Mouse (Mus musculus): ENCODE data around the gene Samd4b. TPM values are rescaled to one million over a fixed set of nuclear protein-coding genes. Genes with fewer than 3 reads are reported as not detected.
A peak's percentile ranks its signal among the peaks of the same experiment; 100 is the strongest.

The Samd4b gene
- total and polyA plus RNA-seq, 2 experiments from 2014 or later: 19.7 to 60.5 TPM

DNA sequence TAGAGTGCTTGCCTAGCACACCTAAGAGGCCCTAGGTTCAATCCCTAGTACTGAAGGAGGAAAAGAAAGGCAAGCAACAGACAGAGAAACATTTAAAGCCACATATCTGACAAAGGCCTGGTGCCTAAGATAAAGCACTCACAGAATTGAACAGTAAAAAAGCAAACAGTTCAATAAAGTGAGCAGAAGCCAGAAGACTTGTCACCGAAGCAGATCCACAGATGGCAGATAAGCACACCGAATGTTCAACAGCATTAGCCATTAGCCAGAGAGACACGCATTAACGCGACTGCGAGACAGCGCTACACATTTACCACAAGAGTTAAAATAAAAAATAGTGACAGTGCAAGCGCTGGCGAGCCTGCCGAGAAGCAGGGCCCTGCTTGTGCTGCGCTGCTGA lies 15.1 kb downstream of the Samd4b start:
- whole genome bisulfite sequencing: 68% methylated on average over 11 of the region's 11 CpGs
- no peak overlapping the region for H3K4me2 ChIP-seq (ENCODE audit: low read depth, low read length)
- no peaks in the 10 kb centered on the region for H3K27me3 ChIP-seq (ENCODE audit: insufficient read depth, low read length)
- no peaks in the 10 kb centered on the region for H3K36me3 ChIP-seq (ENCODE audit: insufficient read depth, low read length)
- DNase-seq (ENCODE audit: low spot score) (no peak), ATAC-seq (no peak)
- H3K9ac ChIP-seq (replicated peaks; ENCODE audit: low read length): no peak overlapping the region
- no peaks in the 10 kb centered on the region for H3K9me3 ChIP-seq (ENCODE audit: low read length)
- H3K4me3 ChIP-seq (ENCODE audit: low read length): no peak overlapping the region
- no peak for TF ChIP-seq CTCF (IDR thresholded peaks at IDR 0.05; ENCODE audit: low read depth)
- H3K27ac ChIP-seq: no peak overlapping the region
- peaks cover 22% of the 10 kb centered on the region; the same call in 1 of the 2 replicates for H3K4me1 ChIP-seq (ENCODE audit: insufficient read depth, low read length)

DNA sequence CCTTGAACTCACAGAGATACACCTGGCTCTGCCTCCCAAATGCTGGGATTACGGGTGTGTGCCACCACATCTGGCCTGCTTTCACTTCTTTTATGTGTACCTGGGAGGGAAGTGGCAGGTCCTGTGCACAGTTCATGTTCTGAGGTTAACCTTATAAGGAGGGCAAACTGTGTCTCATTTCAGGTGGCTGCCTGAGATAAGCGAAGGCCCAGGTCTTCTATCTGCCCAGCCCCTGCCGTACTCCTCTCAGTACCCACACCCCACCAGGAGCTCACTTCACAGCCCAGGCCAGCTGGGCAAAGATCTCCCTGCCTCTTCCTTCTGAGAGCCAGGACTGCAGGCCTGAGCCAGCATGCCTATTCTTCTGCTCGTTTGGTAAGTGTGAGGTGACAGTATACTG lies 16.2 kb downstream of the Samd4b start:
- H3K4me3 ChIP-seq (ENCODE audit: low read length): no peak overlapping the region
- H3K4me2 ChIP-seq (ENCODE audit: low read depth, low read length): no peak overlapping the region
- H3K27me3 ChIP-seq (ENCODE audit: insufficient read depth, low read length): no peaks in the 10 kb centered on the region
- no peaks in the 10 kb centered on the region for H3K9me3 ChIP-seq (ENCODE audit: low read length)
- DNase-seq (ENCODE audit: low spot score): no peak
- WGBS: 88% methylated on average over 4 of the region's 4 CpGs
- no peak overlapping the region for H3K27ac ChIP-seq
- no peaks in the 10 kb centered on the region for H3K36me3 ChIP-seq (ENCODE audit: insufficient read depth, low read length)
- no peak for ATAC-seq
- no peak for TF ChIP-seq CTCF (IDR thresholded peaks at IDR 0.05; ENCODE audit: low read depth)
- peaks cover 25% of the 10 kb centered on the region; the same call in 1 of the 2 replicates for H3K4me1 ChIP-seq (ENCODE audit: insufficient read depth, low read length)
- H3K9ac ChIP-seq (replicated peaks; ENCODE audit: low read length): no peak overlapping the region

DNA sequence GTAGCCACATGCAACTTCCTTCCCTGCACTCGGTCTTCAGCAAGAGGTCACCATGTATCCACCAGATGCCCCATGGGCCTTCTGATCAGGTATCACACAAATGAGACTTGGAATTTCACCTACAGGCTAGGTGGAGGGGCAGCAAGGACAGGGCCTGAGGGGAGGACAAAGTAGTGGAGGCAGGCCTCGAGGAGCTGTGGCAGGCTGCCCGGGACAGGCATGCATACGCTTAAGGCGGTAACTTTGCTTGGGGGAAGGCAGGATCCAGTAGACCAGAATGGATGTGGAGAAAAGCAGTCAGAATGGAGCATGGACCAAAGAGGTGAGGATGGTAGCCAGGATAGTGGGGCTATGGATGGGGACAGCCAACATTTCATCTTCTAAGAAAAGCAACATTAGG lies 18.1 kb downstream of the Samd4b start:
- WGBS: 61% methylated on average over 5 of the region's 5 CpGs
- H3K27ac ChIP-seq: no peak overlapping the region

DNA sequence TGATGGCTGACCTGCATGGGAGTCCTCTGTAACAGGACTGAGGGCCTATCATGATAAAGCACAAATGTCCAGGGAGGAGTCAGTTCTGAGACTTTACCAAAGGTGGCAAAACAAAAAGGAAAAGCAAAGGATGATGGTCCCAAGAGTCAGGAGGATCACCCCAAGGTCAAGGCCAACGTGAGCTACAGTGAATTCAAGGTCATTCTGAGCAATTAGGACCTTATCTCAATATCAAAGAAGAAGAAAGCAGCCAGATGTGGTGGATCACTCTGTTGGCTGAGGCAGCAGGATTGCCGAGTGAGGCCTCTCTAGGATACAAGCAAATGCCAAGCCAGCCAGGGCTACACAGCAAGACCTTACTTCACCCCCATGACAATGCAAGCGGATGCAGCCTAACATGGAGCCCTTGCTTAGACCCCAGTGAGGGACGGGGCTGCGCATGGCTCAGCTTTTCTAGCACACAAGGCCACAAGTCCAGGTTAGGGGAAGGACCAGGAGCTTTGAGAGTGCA lies 19.3 kb downstream of the Samd4b start:
- no peak for DNase-seq (ENCODE audit: low spot score)
- Histone ChIP-seq H3K4me3 (ENCODE audit: low read length) (no peak overlapping the region), H3K4me2 (ENCODE audit: low read depth, low read length) (no peak overlapping the region), H3K27ac (no peak overlapping the region), H3K4me1 (ENCODE audit: insufficient read depth, low read length) (peaks cover 18% of the 10 kb centered on the region; the same call in 1 of the 2 replicates), H3K36me3 (ENCODE audit: insufficient read depth, low read length) (no peaks in the 10 kb centered on the region), H3K27me3 (ENCODE audit: insufficient read depth, low read length) (no peaks in the 10 kb centered on the region), H3K9me3 (ENCODE audit: low read length) (no peaks in the 10 kb centered on the region), H3K9ac (replicated peaks; ENCODE audit: low read length) (no peak overlapping the region)
- no peak for ATAC-seq
- WGBS: 78% methylated on average over 5 of the region's 5 CpGs
- TF ChIP-seq CTCF (IDR thresholded peaks at IDR 0.05; ENCODE audit: low read depth): no peak

More for the DNA sequence above, 18.1 kb downstream of the Samd4b start:
- Histone ChIP-seq H3K27me3 (ENCODE audit: insufficient read depth, low read length) (no peaks in the 10 kb centered on the region), H3K4me3 (ENCODE audit: low read length) (no peak overlapping the region), H3K4me2 (ENCODE audit: low read depth, low read length) (no peak overlapping the region), H3K9ac (replicated peaks; ENCODE audit: low read length) (no peak overlapping the region), H3K36me3 (ENCODE audit: insufficient read depth, low read length) (no peaks in the 10 kb centered on the region), H3K9me3 (ENCODE audit: low read length) (no peaks in the 10 kb centered on the region), H3K4me1 (ENCODE audit: insufficient read depth, low read length) (peaks cover 24% of the 10 kb centered on the region; the same call in 1 of the 2 replicates)
- TF ChIP-seq CTCF (IDR thresholded peaks at IDR 0.05; ENCODE audit: low read depth): no peak
- no peak for ATAC-seq
- DNase-seq (ENCODE audit: low spot score): no peak

DNA sequence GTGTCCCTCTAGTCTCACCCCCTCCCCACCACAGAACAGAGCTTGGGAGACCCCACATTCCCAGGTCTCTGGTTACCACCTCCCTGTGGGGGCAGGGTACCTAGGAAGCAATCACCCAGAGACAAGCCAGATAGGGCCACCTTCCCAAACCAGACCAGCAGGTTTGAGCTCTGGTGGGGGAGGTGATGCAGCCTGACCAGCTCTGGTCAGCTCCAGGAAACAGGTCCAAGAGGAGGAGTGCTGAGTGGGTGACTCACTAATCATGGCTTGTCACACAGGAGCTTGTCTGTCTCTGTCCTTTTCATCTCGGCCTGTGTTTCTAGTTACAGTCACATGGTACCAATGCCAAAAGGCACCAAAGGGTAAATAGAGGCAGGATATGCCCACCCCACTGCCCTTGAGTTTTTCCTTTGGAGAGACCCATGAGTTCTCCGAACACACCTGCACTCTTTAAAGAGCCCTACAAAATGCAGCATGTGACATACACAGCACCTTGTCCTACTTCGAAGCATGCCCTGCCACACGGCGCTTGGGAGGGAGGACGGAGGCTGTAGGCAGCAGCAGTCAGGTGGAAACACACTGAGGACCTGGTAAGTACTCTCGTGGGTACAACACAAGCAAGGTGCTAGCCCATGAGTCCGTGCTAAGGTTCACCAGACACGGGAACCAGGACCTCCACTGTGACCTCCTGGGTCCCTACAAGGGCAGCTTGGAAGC lies 20.0 kb downstream of the Samd4b start:
- Histone ChIP-seq H3K4me3 (ENCODE audit: low read length) (no peak overlapping the region), H3K9me3 (ENCODE audit: low read length) (no peaks in the 10 kb centered on the region), H3K36me3 (ENCODE audit: insufficient read depth, low read length) (no peaks in the 10 kb centered on the region), H3K4me1 (ENCODE audit: insufficient read depth, low read length) (peaks cover 14% of the 10 kb centered on the region; the same call in 1 of the 2 replicates), H3K9ac (replicated peaks; ENCODE audit: low read length) (no peak overlapping the region), H3K27ac (no peak overlapping the region), H3K4me2 (ENCODE audit: low read depth, low read length) (no peak overlapping the region), H3K27me3 (ENCODE audit: insufficient read depth, low read length) (no peaks in the 10 kb centered on the region)
- no peak for DNase-seq (ENCODE audit: low spot score)
- 90% methylated on average over 9 of the region's 9 CpGs for WGBS
- TF ChIP-seq CTCF (IDR thresholded peaks at IDR 0.05; ENCODE audit: low read depth): no peak
- no peak for ATAC-seq

DNA sequence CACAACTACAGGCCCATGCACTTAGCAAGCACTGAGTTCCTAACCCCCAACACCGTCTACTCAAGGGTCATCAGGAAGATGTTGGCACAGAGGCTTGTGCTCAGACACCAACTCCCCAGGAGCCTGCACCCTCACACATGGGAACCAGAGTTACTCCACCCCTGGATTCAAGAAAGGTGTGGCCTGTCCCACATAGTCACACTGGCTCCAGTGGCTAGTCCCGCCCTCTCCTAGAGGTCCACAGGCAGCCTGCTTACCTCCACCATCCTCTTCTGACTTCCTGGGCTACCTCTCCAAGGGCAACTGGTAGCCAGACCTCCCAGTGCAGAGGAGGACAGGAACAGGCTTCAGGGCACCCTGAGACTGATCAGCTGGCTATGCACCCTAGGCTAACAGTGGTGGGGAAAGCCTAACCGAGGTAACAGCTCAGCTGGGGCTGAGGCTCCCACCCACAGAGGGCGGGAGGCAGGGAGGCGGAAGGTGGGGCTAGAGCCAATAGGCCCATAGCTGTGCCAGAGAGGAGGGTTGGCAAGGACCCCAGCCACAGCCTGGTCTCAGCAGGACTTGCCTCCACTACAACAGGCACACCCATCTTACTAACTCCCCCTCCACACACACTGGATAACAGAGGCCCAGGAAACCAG lies 21.6 kb downstream of the Samd4b start:
- Histone ChIP-seq H3K9me3 (ENCODE audit: low read length) (no peaks in the 10 kb centered on the region), H3K4me3 (ENCODE audit: low read length) (no peak overlapping the region), H3K9ac (replicated peaks; ENCODE audit: low read length) (no peak overlapping the region), H3K36me3 (ENCODE audit: insufficient read depth, low read length) (no peaks in the 10 kb centered on the region), H3K27ac (no peak overlapping the region), H3K4me2 (ENCODE audit: low read depth, low read length) (no peak overlapping the region), H3K4me1 (ENCODE audit: insufficient read depth, low read length) (peaks cover 14% of the 10 kb centered on the region; the same call in 1 of the 2 replicates), H3K27me3 (ENCODE audit: insufficient read depth, low read length) (no peaks in the 10 kb centered on the region)
- 60% methylated on average over 4 of the region's 5 CpGs for WGBS
- peak; percentile 77 for ATAC-seq
- DNase-seq (ENCODE audit: low spot score): peak; percentile 63
- no peak for TF ChIP-seq CTCF (IDR thresholded peaks at IDR 0.05; ENCODE audit: low read depth)

All from hindbrain, postnatal 0 days (tissue).